Mouse (Mus musculus) CH12.LX (cell line): ENCODE data around the gene Krtap12-1. TPM values are rescaled to one million over a fixed set of nuclear protein-coding genes. Genes with fewer than 3 reads are reported as not detected.
"Not testable (repeated sequence)": the region's sequence is repeated elsewhere in the genome, so short reads cannot be mapped to it uniquely, and the experiment has no call there.

ENCODE experiments used
- DNase-seq: peaks from one replicate; pipeline ENCODE4 v3.0.0-alpha.2; 2013; ENCODE audit errors: extremely low read depth
- H3K27ac ChIP-seq: 2 replicates; pipeline ENCODE4 v1.5.1; 2012; ENCODE audit warnings: low read depth, mild to moderate bottlenecking, control low read depth, moderate library complexity; ENCODE audit not compliant: insufficient read depth
- H3K27me3 ChIP-seq: replicated peaks from 2 replicates; pipeline ENCODE3; 2012; ENCODE audit warnings: inconsistent platforms
- H3K36me3 ChIP-seq, 2 experiments: replicated peaks in 1 of 2; 2 replicates each; pipeline versions ENCODE3 to v1.6.1; 2012; ENCODE audit warnings: inconsistent platforms in 1 of 2, low read length in 1 of 2, mild to moderate bottlenecking in 1 of 2, mixed read lengths in 1 of 2, moderate library complexity in 1 of 2; ENCODE audit not compliant: control insufficient read depth in 1 of 2, insufficient read depth in 1 of 2
- H3K4me1 ChIP-seq, 2 experiments: 2 replicates each; pipeline ENCODE4 v1.6.1; 2012; ENCODE audit warnings: inconsistent platforms in 1 of 2, moderate library complexity in 1 of 2; ENCODE audit not compliant: insufficient read depth in 2 of 2, control insufficient read depth in 1 of 2
- H3K4me2 ChIP-seq: 2 replicates; pipeline ENCODE4 v1.6.1; 2012; ENCODE audit warnings: low read depth, mild to moderate bottlenecking, control low read depth; ENCODE audit not compliant: poor library complexity, insufficient read depth, severe bottlenecking
- H3K4me3 ChIP-seq, 3 experiments: fragments of 150-350 bp in 1 of 3; sonication (generic) in 1 of 3; replicated peaks in 1 of 3; 2 replicates each; pipeline versions ENCODE3 to v1.5.1; 2011 to 2012; ENCODE audit warnings: low read depth in 2 of 3, low read length in 2 of 3, mild to moderate bottlenecking in 2 of 3, moderate library complexity in 2 of 3, control low read depth in 1 of 3, improper control_type of control experiment in 1 of 3, inconsistent platforms in 1 of 3, mixed read lengths in 1 of 3; ENCODE audit not compliant: poor library complexity in 1 of 3
- H3K79me2 ChIP-seq: replicated peaks from 2 replicates; pipeline ENCODE4 v1.6.1; 2012; ENCODE audit warnings: mild to moderate bottlenecking, moderate library complexity; ENCODE audit not compliant: control insufficient read depth, poor library complexity, insufficient read depth, severe bottlenecking; ENCODE audit errors: extremely low read depth
- H3K9ac ChIP-seq: 2 replicates; pipeline ENCODE4 v1.6.1; 2012; ENCODE audit warnings: low read depth, mild to moderate bottlenecking, control low read depth, moderate library complexity; ENCODE audit not compliant: insufficient read depth
- H3K9me3 ChIP-seq: replicated peaks from 2 replicates; pipeline ENCODE3; 2012; ENCODE audit warnings: low read length, inconsistent platforms, mixed read lengths
- BHLHE40 ChIP-seq: IDR thresholded peaks from 2 replicates; pipeline ENCODE4 v1.6.1; 2011; ENCODE audit warnings: mild to moderate bottlenecking, low read depth, low read length, improper control_type of control experiment
- CHD2 ChIP-seq: IDR thresholded peaks from 2 replicates; pipeline ENCODE4 v1.6.1; 2011; ENCODE audit warnings: low read length, improper control_type of control experiment
- ETS1 ChIP-seq: conservative IDR thresholded peaks from 2 replicates; pipeline ENCODE4 v1.6.1; 2012; ENCODE audit warnings: low read depth, mild to moderate bottlenecking, inconsistent platforms, low read length, improper control_type of control experiment, moderate library complexity
- IRF4 ChIP-seq: IDR thresholded peaks from 2 replicates; pipeline ENCODE4 v1.6.1; 2014; ENCODE audit warnings: low read depth, mild to moderate bottlenecking, inconsistent platforms, low read length, improper control_type of control experiment
- MAX ChIP-seq: IDR thresholded peaks from 2 replicates; pipeline ENCODE4 v1.6.1; 2011; ENCODE audit warnings: low read length, improper control_type of control experiment
- MEF2A ChIP-seq: IDR thresholded peaks from 2 replicates; pipeline ENCODE4 v1.6.1; 2014; ENCODE audit warnings: low read depth, mild to moderate bottlenecking, inconsistent platforms, low read length, improper control_type of control experiment, borderline replicate concordance
- RAD21 ChIP-seq: IDR thresholded peaks from 2 replicates; pipeline ENCODE4 v1.6.1; 2011; ENCODE audit warnings: low read depth, mild to moderate bottlenecking, low read length, improper control_type of control experiment, moderate library complexity
- SIN3A ChIP-seq: IDR thresholded peaks from 2 replicates; pipeline ENCODE4 v1.6.1; 2012; ENCODE audit warnings: low read length, improper control_type of control experiment, inconsistent platforms
- TBP ChIP-seq: conservative IDR thresholded peaks from 2 replicates; pipeline ENCODE4 v1.6.1; 2011; ENCODE audit warnings: low read depth, low read length, improper control_type of control experiment
- TCF12 ChIP-seq: IDR thresholded peaks from 2 replicates; pipeline ENCODE4 v1.6.1; 2014; ENCODE audit warnings: low read depth, mild to moderate bottlenecking, inconsistent platforms, low read length, improper control_type of control experiment
- ZKSCAN1 ChIP-seq: IDR thresholded peaks from 2 replicates; pipeline ENCODE4 v1.6.1; 2012; ENCODE audit warnings: low read depth, inconsistent platforms, low read length, improper control_type of control experiment, borderline replicate concordance
- dilution Hi-C: fragments of 300-500 bp; cut with MboI; formaldehyde crosslinking; loops from 2 replicates; pipeline ENCODE4 v1.14.3; 2020; ENCODE audit warnings: low sequenced_read_pairs; ENCODE audit not compliant: extremely low pct_unique_long_range_greater_than_20kb, extremely low pct_ligation_motif_present
- in situ Hi-C: fragments of 300-500 bp; cut with MboI; formaldehyde crosslinking; loops from 3 replicates; pipeline ENCODE4 v1.14.3; 2019; ENCODE audit warnings: low sequenced_read_pairs, low pct_ligation_motif_present, low pct_unique_long_range_greater_than_20kb, mixed read lengths
- polyA plus RNA-seq: library from polyadenylated mRNA; unstranded; fragments of >175 nt; gene quantifications from 2 replicates; pipeline ENCODE4 v1.2.1, GENCODE M21; 2012; ENCODE audit warnings: low read depth; ENCODE audit not compliant: insufficient read length
- total RNA-seq, 2 experiments: library from RNA; depleted of rRNA; stranded (reverse); fragments of 300-350 nt in 1 of 2; fragments of >200 nt in 1 of 2; gene quantifications; 2 replicates each; pipeline ENCODE4 v1.2.3; 2012 to 2014

The Krtap12-1 gene
- total RNA-seq (2012; rRNA removed) (not detected in 2 replicates), total RNA-seq (2014; rRNA removed) (not detected in 2 replicates), polyA plus RNA-seq (not detected in 2 replicates)

DNA sequence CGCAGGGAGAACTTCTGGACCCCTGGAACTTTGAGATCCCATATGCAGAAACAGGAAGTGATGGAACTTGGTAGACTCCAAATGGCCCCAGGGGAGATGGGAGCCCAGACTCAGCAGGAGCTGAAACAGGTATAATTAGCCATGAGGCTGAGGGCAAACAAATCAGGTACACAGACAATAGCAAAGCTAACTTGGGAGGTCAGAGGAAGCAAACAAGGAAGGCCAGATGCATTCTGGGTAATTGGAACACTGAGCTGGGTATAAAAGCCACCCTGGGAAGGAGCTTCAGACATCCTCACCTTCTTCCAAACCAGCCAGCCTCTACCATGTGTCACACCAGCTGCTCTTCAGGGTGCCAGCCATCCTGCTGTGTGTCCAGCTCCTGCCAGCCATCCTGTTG is at the start of gene Krtap12-1:
Gene Krtap12-1, plus strand, starts transcription at position 301 of the 400 bp plus-strand sequence.
- H3K9ac ChIP-seq, H3K4me2 ChIP-seq, H3K27ac ChIP-seq, in situ Hi-C loops, H3K4me3 ChIP-seq, H3K36me3 ChIP-seq, dilution Hi-C loops, H3K79me2 ChIP-seq, DNase-seq, H3K4me1 ChIP-seq: not testable (repeated sequence)
- Histone ChIP-seq H3K27me3 (peaks cover 73% of the 10 kb centered on the region), H3K9me3 (peaks cover 13% of the 10 kb centered on the region)

DNA sequence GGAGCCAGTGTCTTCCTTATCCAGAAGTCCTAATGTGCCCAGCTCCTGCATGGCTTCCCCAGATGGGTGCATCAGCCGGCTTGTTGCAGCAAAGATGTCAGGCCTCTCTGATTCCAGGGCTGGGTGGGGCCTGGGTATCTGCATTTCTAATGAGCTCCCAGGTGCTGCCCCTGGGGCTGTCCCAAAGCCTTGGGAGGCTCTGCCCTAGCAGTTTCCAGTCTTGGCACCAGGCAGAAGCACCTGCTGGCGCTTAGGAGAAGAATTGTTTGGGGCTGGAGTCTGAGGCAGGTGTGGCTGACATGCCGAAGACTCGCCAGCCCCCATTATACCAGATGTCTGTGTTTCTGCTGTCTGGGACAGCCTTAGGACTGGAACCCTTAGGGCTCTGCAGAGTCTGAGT is 49.7 kb upstream of the Krtap12-1 start:
- TF ChIP-seq CHD2 (no peak), MEF2A (peak; percentile 61; the same call in 1 of the 2 replicates), MAX (no peak), TCF12 (peak; percentile 96), ZKSCAN1 (no peak), ETS1 (peak; percentile 63), IRF4 (0 out of 2 replicates have a peak, but pooled peaks have one; percentile 30), TBP (no peak), RAD21 (no peak), BHLHE40 (no peak), SIN3A (0 out of 2 replicates have a peak, but pooled peaks have one; percentile 40)
- TF ChIP-seq, all 38 proteins: peak for 5
- dilution Hi-C loops (no loop called here), in situ Hi-C loops (no loop called here)
- Histone ChIP-seq H3K27ac (no peak overlapping the region), H3K9ac (no peak overlapping the region), H3K79me2 (no peaks in the 10 kb centered on the region), H3K36me3 (no peaks in the 10 kb centered on the region), H3K27me3 (peaks cover 5% of the 10 kb centered on the region), H3K4me2 (0 out of 2 replicates have a peak overlapping the region, but pooled peaks have one; percentile 12), H3K4me3 (no peak overlapping the region), H3K4me1 (peaks cover 33 to 85% of the 10 kb centered on the region in 2 experiments), H3K9me3 (peaks cover 3% of the 10 kb centered on the region)
- DNase-seq, result peak; percentile 71

DNA sequence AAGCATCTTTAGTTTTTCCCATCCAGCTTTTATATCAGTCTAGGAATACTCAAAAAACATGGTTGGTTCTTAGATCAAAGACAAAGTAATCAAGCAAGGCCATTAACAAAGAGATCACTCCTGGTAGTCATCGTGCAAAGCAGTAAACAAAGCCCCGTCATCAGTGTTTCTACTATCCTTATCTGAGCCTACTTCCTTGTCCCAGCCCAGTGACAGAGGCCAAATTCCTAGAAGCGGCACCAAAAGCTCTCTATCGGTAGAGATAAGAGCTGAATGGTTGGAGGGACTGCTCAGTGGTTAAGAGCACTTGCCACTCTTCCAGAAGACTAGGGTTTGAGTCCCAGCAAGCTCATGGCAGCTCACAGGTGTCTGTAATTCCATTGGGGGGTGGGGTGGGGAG is 48.9 kb upstream of the Krtap12-1 start:
- Histone ChIP-seq H3K27ac (no peak overlapping the region), H3K4me1 (peaks cover 33 to 83% of the 10 kb centered on the region in 2 experiments), H3K27me3 (peaks cover 13% of the 10 kb centered on the region), H3K9ac (no peak overlapping the region), H3K79me2 (no peaks in the 10 kb centered on the region), H3K36me3 (no peaks in the 10 kb centered on the region), H3K4me2 (no peak overlapping the region), H3K4me3 (no peak overlapping the region), H3K9me3 (peaks cover 3% of the 10 kb centered on the region)
- no peak for DNase-seq
- dilution Hi-C loops (no loop called here), in situ Hi-C loops (no loop called here)
- no peak for TF ChIP-seq MAX
- TF ChIP-seq, all 38 proteins: peak for 0
